Mouse (Mus musculus) cerebellum, adult (tissue): ENCODE data around the gene Slc44a5.

ENCODE experiments used
- ATAC-seq: cut with Nextera tagmentation; 2 replicates; pipeline ENCODE4 v1.9.2; 2017; ENCODE audit warnings: mild to moderate bottlenecking, moderate library complexity, mixed read lengths; ENCODE audit not compliant: insufficient number of reproducible peaks, low FRiP score, low TSS enrichment

Gene Slc44a5

GRCm38 (mm10) chr3:154288429-154289069, 315.3 kb downstream of the Slc44a5 start:
- ATAC-seq, result no peak

DNA sequence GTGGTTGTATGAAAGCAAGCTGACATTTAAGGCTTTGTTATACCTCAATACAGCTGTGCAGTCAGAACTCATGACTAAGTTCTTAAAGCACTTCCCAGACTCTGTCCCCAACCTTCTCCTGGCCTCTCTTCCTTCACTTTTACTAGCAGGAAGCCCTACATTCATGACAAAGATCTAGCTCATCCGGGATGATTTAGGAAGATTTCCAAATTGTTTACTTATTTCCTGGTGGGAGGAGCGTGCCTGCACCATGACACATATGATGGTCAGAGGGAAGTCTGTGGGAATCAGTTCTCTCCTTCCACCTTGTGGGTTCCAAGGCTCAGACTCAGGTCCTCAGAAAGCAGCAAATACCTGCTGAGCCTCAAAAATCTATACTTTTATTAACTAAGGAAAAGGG, 317.1 kb downstream of the Slc44a5 start:
- no peak for ATAC-seq

GRCm38 (mm10) chr3:154292126-154292525, 318.9 kb downstream of the Slc44a5 start:
- no peak for ATAC-seq

GRCm38 (mm10) chr3:154293839-154294490, 320.7 kb downstream of the Slc44a5 start:
- no peak for ATAC-seq

- ATAC-seq, result no peak
Measured at GRCm38 (mm10) chr3:154294924-154295834, 321.9 kb downstream of the Slc44a5 start.

DNA sequence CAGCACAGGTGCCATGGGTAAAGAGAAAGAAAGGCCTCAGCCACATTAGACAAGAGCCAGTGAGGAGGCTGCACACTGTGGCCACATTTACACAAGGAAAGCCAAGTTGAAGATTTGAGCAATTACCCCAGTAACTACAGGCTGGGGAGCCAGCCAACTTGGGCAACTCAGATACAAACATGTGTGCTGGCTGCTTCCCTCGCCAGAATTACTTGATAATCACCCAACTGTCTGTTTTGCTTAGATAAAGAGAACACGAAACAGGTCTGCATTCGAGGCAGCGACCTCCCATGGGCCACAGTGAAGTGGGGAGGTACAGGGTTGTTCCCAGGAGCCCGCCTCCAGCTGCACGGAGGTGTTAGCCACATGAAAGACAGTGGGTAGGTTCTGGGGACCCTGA, 324.3 kb downstream of the Slc44a5 start:
- no peak for ATAC-seq

- no peak for ATAC-seq
Measured at GRCm38 (mm10) chr3:154298490-154298889, 325.3 kb downstream of the Slc44a5 start.

DNA sequence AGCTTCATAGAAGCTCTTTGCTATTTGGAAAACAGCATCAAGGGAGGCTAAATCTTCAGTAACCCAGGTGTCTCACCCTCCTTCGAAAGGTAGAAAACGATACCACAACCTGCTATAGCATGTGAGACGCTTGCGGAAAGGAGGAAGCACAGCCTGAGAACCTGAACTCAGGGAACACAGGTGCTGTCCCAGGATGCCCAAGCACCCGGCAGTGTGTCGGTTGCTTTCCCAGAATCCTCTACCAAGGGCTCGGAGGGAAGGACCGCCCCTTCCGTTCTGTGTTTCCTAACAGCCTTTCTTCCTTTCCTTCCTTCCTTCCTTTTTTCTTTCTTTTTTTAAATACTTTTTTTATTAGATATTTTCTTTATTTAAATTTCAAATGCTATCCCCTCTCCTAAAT, 326.8 kb downstream of the Slc44a5 start:
- ATAC-seq, result no peak

GRCm38 (mm10) chr3:154301102-154301501, 327.9 kb downstream of the Slc44a5 start:
- ATAC-seq, result no peak

DNA sequence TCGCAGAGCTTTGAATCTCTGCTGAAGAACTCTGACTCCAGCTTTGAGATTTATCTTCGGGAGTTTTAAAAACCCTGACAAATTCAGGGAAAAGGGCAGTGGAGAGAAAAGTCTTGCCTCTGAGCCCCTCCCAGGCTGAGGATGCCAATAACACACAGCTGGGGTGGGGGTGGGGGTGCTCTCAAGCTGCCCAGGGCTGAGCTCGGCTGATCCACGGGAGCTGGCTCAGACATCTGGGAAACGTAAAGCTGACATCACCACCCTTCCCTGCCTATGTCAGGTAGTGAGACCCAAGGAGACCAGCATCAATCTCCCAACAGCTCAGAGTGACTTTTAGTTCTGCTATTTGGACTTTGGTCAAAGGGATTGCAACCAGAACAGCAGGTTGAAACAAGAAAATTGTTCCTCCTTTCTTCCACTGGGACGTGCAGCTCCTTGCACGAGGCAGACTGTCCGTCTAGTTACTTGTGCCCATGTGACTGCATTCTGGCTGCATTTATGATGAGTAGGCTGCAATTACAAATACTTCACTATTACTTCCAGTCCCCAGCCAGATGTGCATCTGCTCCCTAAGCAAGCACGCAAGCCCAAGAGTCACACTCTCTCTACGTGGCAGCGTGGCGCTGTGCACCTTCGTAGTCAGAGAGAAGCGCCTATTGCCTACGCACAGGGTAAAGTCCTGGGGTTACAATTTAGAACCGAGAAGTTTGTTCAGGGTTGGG, 332.1 kb downstream of the Slc44a5 start:
- ATAC-seq, result no peak

DNA sequence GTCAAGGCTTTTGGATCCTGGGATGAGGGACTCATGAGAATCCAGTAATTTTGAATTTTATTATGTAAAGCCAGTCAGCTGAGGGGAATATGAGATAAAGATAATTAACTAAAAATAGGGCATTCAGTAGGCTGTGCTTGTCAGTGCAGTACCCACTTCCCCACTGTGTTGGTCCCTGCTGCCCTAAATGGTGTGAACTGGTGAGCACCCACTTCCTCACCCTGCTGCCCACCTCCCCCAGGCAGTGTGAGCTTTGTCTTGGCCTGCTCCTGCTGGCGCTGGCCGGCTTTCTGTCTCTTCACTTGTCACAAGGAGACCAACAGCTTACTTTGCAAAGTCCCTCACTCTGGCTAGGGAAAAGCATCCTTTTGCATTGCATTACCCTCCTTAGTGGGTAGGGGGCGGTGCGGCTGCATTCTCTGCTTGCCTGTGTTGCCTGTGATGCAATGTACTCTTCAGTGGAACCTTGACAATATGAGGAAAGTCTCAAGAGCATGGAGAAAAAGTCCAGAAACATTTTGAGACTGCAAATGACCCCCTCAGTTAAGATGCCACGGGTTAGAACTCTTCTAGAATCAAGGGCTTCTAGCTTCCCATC, 344.5 kb downstream of the Slc44a5 start:
- ATAC-seq, result no peak
